Mouse (Mus musculus) forebrain, embryonic 14.5 days (tissue): Measurements from ENCODE around the gene Adap2. TPM values are rescaled to one million over a fixed set of nuclear protein-coding genes. Genes with fewer than 3 reads are reported as not detected.

Experiments
- ATAC-seq: fragments of 200-750 bp; cut with Nextera tagmentation; 2 replicates; pipeline ENCODE4 v1.8.0; 2017; ENCODE audit warnings: mild to moderate bottlenecking, moderate library complexity
- DNase-seq: peaks from one replicate; pipeline ENCODE4 v3.0.0-alpha.2; 2015; ENCODE audit warnings: low spot score
- H3K27ac ChIP-seq: fragments of 300-500 bp; sonication (generic); 2 replicates; pipeline ENCODE4 v1.5.1; 2014; ENCODE audit warnings: low read depth, mild to moderate bottlenecking, control low read depth, low read length, moderate library complexity
- H3K27me3 ChIP-seq: fragments of 300-500 bp; sonication (generic); replicated peaks from 2 replicates; pipeline ENCODE4 v1.6.1; 2014; ENCODE audit warnings: low read length, control low read depth, mixed read lengths; ENCODE audit not compliant: control insufficient read depth, insufficient read depth
- H3K36me3 ChIP-seq: fragments of 300-500 bp; sonication (generic); 2 replicates; pipeline ENCODE4 v1.6.1; 2014; ENCODE audit warnings: low read length, control low read depth; ENCODE audit not compliant: control insufficient read depth, insufficient read depth
- H3K4me1 ChIP-seq: fragments of 300-500 bp; sonication (generic); 2 replicates; pipeline ENCODE4 v1.6.1; 2014; ENCODE audit warnings: antibody characterized with exemption, low read length, control low read depth; ENCODE audit not compliant: control insufficient read depth, insufficient read depth
- H3K4me2 ChIP-seq: fragments of 300-500 bp; sonication (generic); 2 replicates; pipeline ENCODE4 v1.6.1; 2014; ENCODE audit warnings: mild to moderate bottlenecking, control low read depth, low read length
- H3K4me3 ChIP-seq: fragments of 300-500 bp; sonication (generic); 2 replicates; pipeline ENCODE4 v1.5.1; 2014; ENCODE audit warnings: low read depth, low read length, control low read depth
- H3K9ac ChIP-seq: fragments of 300-500 bp; sonication (generic); 2 replicates; pipeline ENCODE4 v1.6.1; 2014; ENCODE audit warnings: mild to moderate bottlenecking, low read length, control low read depth, moderate library complexity
- H3K9me3 ChIP-seq: fragments of 300-500 bp; sonication (generic); replicated peaks from 2 replicates; pipeline ENCODE4 v1.6.1; 2016; ENCODE audit warnings: low read length, control low read depth, mixed read lengths; ENCODE audit not compliant: control insufficient read depth
- WGBS: fragments of 180-500 bp; shearing (Covaris S2); extraction: QIAGEN DNeasy Blood & Tissue Kit; methylation state at CpG from one replicate; pipeline ENCODE4 v1.1.7; 2014; 5-methylcytosine and 5-hydroxymethylcytosine counted together
- polyA plus RNA-seq: library from polyadenylated mRNA; unstranded; fragments of >200 nt; fragmentation: Nextera tagmentation; extraction: Ambion mirVana; gene quantifications from 2 replicates; pipeline ENCODE4 v1.2.1, GENCODE M21; 2014

Gene Adap2
- polyA plus RNA-seq: 2.0 TPM in 2 replicates

DNA sequence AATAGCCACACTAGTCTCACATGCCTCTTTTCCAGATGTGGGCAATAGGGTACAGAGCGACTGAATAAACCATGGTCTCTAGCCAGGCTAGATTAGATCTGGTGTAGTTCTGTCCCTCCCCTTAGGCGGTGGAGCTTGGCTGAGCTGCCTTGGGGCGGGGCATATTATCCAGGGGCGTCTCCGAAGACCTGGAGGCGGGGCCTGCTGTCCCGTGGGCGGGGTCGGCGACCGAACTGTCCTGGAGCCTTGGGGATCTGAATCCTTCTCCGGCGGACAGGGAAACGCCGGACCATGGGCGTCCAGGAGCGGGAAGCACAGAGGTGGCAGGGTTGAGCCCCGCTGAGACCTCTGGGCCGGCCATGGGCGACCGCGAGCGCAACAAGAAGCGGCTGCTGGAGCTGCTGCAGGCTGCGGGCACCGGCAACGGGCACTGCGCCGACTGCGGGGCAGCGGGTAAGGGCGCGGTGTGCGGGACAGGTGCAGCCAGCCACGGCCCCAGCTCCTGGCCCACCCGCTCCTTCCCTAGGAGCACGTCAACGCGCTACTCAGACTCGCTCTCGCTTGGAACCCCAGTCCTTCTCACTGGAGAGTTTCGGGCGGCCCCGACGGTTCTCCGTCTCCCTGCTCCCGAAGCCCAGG, at the start of gene Adap2:
TSS of gene Adap2 (plus strand) at position 249 of the 639 bp plus-strand sequence.
- Histone ChIP-seq H3K4me3 (peak within 1 kb of the TSS; percentile 38), H3K9ac (peak within 1 kb of the TSS; percentile 40), H3K27me3 (peaks cover 32% of the 10 kb centered on the region), H3K4me2 (peak within 1 kb of the TSS; percentile 58), H3K36me3 (no peaks in the 10 kb centered on the region), H3K27ac (no peak within 1 kb of the TSS), H3K9me3 (no peaks in the 10 kb centered on the region), H3K4me1 (no peaks in the 10 kb centered on the region)
- 1% methylated on average over 47 of the region's 47 CpGs for WGBS
- ATAC-seq: peak; percentile 75
- peak; percentile 65 for DNase-seq

DNA sequence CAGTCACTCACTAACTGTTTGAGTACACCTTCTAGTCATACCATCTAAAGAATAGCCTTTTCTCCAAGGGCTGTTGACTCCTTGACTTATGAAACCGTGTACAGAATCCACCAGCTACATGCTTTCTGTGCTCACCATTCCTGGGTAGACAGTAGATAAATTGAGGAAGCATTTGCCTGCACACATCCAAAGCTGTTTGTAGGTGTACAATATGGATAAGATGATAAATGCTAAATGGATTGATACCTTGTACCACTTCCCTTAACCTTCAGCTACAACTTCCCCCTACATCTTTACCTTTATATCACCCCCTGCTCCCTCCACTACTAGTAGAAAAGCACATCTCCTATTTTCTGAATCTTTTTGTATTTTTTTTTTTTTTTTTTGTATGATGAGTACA, 49.5 kb upstream of the Adap2 start:
- Histone ChIP-seq H3K36me3 (peaks cover 62% of the 10 kb centered on the region), H3K27me3 (no peaks in the 10 kb centered on the region), H3K4me1 (no peaks in the 10 kb centered on the region), H3K4me2 (no peak overlapping the region), H3K27ac (no peak overlapping the region), H3K4me3 (no peak overlapping the region), H3K9ac (no peak overlapping the region), H3K9me3 (no peaks in the 10 kb centered on the region)
- DNase-seq (no peak), ATAC-seq (no peak)
- 88% methylated on average over 1 of the region's 1 CpGs for WGBS

DNA sequence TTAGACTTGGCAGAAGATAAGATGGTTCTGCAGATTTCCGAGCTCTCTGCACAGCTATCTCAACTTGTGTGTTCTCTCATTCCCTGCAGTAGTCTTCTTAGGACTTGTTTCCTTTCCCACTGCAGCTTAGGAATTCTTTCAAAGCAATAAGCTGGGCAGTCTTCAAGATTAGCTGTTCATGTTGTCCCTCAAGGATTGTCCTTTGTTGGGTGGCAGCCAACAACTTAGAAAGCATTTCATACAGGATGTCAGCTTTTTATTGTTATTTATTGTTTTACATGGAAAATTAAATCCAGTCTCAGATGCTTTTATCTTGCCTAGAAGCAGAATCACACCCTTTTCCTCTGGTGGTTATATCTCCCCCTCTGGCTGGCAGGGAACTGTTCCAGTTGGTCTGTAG, 37.5 kb upstream of the Adap2 start:
- no peaks in the 10 kb centered on the region for H3K4me1 ChIP-seq
- DNase-seq (no peak), ATAC-seq (no peak)
- WGBS: 88% methylated on average over 1 of the region's 1 CpGs
- H3K36me3 ChIP-seq: peaks cover 67% of the 10 kb centered on the region
- H3K27ac ChIP-seq: no peak overlapping the region
- no peak overlapping the region for H3K4me2 ChIP-seq
- H3K4me3 ChIP-seq: no peak overlapping the region
- H3K9me3 ChIP-seq: no peaks in the 10 kb centered on the region
- H3K9ac ChIP-seq: no peak overlapping the region
- no peaks in the 10 kb centered on the region for H3K27me3 ChIP-seq

DNA sequence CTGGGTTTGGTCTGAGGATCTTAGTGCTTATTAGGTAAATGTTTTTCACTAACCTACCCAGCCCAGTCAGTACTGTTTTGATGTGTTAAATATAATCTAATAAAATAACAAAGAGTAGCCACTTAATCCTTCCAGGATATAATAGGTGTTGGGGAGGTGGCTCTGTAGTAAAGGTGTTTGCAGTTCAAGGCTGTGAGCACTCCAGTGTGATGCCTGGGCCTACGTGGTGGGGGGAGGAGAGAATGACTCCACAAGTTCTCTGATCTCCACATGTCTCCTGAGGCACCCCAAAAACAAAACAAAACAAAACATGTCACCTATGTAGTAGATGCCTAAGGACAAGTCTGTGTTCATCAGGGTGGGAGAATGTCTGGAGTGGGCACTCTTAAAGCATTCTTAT, 21.9 kb upstream of the Adap2 start:
- H3K36me3 ChIP-seq: peaks cover 47% of the 10 kb centered on the region

DNA sequence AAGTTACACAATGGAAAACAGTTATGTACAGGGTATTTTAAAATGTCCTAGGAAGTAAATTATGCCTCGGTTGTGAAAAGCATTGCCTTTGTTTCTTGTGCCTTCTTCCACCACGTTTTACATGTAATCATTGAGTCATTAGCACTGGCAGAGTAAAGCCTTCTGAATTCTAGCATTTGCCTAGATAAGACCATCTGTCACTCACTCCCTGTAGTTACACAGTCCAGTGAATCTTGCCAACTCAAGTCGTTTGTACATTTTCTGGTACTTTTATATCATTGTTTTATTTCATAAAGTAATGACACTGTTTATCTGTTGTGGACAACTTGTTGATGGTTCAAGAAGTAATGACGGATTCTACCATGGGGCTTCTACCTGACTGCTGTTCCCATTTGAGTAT, 19.2 kb upstream of the Adap2 start:
- no peaks in the 10 kb centered on the region for H3K4me1 ChIP-seq
- no peaks in the 10 kb centered on the region for H3K9me3 ChIP-seq
- H3K27me3 ChIP-seq: no peaks in the 10 kb centered on the region
- no peak overlapping the region for H3K4me2 ChIP-seq
- no peak overlapping the region for H3K27ac ChIP-seq
- no peak overlapping the region for H3K4me3 ChIP-seq
- 55% methylated on average over 4 of the region's 4 CpGs for WGBS
- DNase-seq (peak; percentile 19), ATAC-seq (no peak)
- H3K9ac ChIP-seq: no peak overlapping the region
- peaks cover 52% of the 10 kb centered on the region for H3K36me3 ChIP-seq

More for the DNA sequence above, 21.9 kb upstream of the Adap2 start:
- Histone ChIP-seq H3K27me3 (no peaks in the 10 kb centered on the region), H3K4me2 (no peak overlapping the region), H3K4me3 (no peak overlapping the region), H3K4me1 (no peaks in the 10 kb centered on the region), H3K9ac (no peak overlapping the region), H3K9me3 (no peaks in the 10 kb centered on the region), H3K27ac (no peak overlapping the region)
- DNase-seq (no peak), ATAC-seq (no peak)
- 73% methylated on average over 1 of the region's 1 CpGs for WGBS

DNA sequence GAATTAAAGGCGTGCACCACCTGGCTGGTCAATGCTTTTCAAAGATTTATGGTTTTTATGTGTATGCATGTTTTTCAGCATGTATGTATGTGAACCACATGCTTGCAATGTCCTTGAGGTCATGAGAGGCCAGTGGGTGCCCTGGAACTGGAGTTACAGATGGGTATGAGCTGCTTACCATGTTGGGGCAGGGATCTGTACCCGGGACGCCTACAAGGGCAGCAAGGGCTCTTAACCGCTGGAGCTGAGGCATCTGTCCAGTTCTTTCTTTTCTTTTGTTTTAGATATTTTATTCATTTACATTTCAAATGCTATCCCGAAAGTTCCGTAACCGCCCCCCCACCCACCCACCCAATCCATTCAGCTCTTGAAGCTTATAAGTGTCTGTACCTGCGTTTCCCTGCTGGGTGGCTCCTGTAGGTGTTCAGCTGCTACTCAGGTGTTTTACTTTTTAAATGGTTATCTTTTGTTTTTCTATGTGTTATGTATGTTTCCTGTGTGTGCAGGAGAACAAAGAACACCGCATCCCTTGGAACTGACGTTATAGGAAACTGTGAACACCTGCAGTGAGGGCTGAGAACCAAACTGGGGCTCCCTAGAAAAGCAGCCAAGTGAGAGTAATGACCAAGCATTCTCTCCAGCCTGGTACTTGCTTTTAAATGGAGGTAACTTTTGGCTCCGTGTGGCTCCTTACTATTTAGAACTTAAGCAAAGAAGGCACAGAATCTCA, 17.8 kb upstream of the Adap2 start:
- DNase-seq: no peak
- H3K27me3 ChIP-seq: no peaks in the 10 kb centered on the region
- no peak for ATAC-seq
- H3K4me1 ChIP-seq: no peaks in the 10 kb centered on the region
- no peaks in the 10 kb centered on the region for H3K9me3 ChIP-seq
- no peak overlapping the region for H3K4me3 ChIP-seq
- no peak overlapping the region for H3K9ac ChIP-seq
- H3K27ac ChIP-seq: no peak overlapping the region
- no peak overlapping the region for H3K4me2 ChIP-seq
- WGBS: 83% methylated on average over 11 of the region's 11 CpGs
- H3K36me3 ChIP-seq: peaks cover 52% of the 10 kb centered on the region

DNA sequence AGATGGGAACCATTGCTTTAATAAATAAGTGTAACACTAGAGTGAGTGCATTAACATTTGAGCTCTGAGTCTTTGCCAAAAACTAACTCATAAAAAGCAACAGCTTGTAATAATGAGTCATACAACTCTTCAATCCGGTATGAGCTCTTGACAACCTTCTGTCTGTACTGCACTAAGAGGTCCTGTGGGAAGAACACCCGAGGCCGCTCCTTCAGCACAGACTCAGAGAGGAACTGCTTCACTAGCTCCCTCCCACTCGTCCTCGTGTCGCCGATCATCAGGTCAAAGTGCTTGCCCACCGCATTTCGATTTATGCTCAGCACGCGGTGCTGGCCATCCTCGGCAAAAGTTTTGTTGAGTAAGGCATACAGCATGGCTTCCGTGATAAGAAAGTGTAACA, 17.1 kb upstream of the Adap2 start:
- H3K9me3 ChIP-seq: no peaks in the 10 kb centered on the region
- no peak overlapping the region for H3K4me3 ChIP-seq
- H3K27me3 ChIP-seq: no peaks in the 10 kb centered on the region
- ATAC-seq (no peak), DNase-seq (no peak)
- peaks cover 50% of the 10 kb centered on the region for H3K36me3 ChIP-seq
- H3K4me2 ChIP-seq: no peak overlapping the region
- H3K9ac ChIP-seq: no peak overlapping the region
- H3K4me1 ChIP-seq: no peaks in the 10 kb centered on the region
- 95% methylated on average over 13 of the region's 13 CpGs for WGBS
- no peak overlapping the region for H3K27ac ChIP-seq

DNA sequence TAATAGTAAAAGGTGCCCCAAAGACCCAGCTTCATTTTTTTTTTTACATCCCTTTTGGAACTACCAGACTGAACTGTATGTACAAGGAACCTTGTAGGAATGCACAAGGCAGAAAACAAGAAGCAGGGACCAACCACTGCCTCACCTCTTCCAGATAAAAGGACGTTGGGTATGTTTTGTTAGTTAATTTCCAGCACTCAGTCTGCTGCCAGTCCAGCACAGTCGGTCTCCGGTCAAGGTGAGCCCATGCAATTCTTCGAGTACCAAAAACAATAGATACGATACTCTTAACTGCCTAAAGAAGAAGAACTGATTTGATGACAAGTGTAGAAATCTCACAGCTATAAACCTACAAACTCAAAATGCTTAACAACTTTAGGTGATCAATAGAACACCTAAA, 16.1 kb upstream of the Adap2 start:
- DNase-seq (no peak), ATAC-seq (no peak)
- Histone ChIP-seq H3K9ac (no peak overlapping the region), H3K36me3 (peaks cover 42% of the 10 kb centered on the region), H3K9me3 (no peaks in the 10 kb centered on the region), H3K4me1 (peaks cover 3% of the 10 kb centered on the region; the same call in 1 of the 2 replicates), H3K27me3 (no peaks in the 10 kb centered on the region), H3K27ac (no peak overlapping the region), H3K4me2 (no peak overlapping the region), H3K4me3 (no peak overlapping the region)
- 88% methylated on average over 5 of the region's 5 CpGs for WGBS
